Mouse (Mus musculus): ENCODE measurements at regions not wholly inside any gene's neighbourhood (a gene's known extent, or its start where the extent isn't known, plus 50 kb on each side); places are given as distances from the start of the nearest gene placed in this dataset.

- no peak for DNase-seq (ENCODE audit: low spot score in 2 of 2)
Measured at GRCm38 (mm10) chr4:89361316-89361715, 50.5 kb upstream of the Cdkn2b start.

All from layer of hippocampus, postnatal 10 days (tissue).